Mouse (Mus musculus): Measurements from ENCODE around the gene Cracr2a. TPM values are rescaled to one million over a fixed set of nuclear protein-coding genes. Genes with fewer than 3 reads are reported as not detected.
A peak's percentile ranks its signal among the peaks of the same experiment; 100 is the strongest.

Cracr2a gene
- polyA plus RNA-seq, 1 experiment from 2014 or later, result 1.5 TPM

- H3K4me2 ChIP-seq (replicated peaks; ENCODE audit: low read depth, low read length), result peak overlapping the region; percentile 6; the same call in 1 of the 2 replicates
- peak; percentile 89 for ATAC-seq (ENCODE audit: low FRiP score, low TSS enrichment)
These were observed 156.3 kb downstream of the Cracr2a start for GRCm38 (mm10) chr6:127717239-127718137.

GRCm38 (mm10) chr6:127719875-127720274, 158.7 kb downstream of the Cracr2a start:
- no peak overlapping the region for H3K4me3 ChIP-seq (ENCODE audit: low read length)
- H3K27ac ChIP-seq (ENCODE audit: low read depth, low read length), result no peak overlapping the region
- 81% methylated on average over 14 of the region's 14 CpGs for WGBS
- no peak overlapping the region for H3K9ac ChIP-seq (ENCODE audit: low read depth, low read length)
- no peaks in the 10 kb centered on the region for H3K27me3 ChIP-seq (ENCODE audit: control insufficient read depth, insufficient read depth, low read length)
- 0 out of 2 replicates have a peak, but pooled peaks cover 5% of the 10 kb centered on the region for H3K4me1 ChIP-seq (ENCODE audit: control insufficient read depth, insufficient read depth, low read length)
- H3K9me3 ChIP-seq (ENCODE audit: control insufficient read depth, low read length), result no peaks in the 10 kb centered on the region
- no peak overlapping the region for H3K4me2 ChIP-seq (replicated peaks; ENCODE audit: low read depth, low read length)
- no peak for ATAC-seq (ENCODE audit: low FRiP score, low TSS enrichment)
- no peaks in the 10 kb centered on the region for H3K36me3 ChIP-seq (ENCODE audit: control insufficient read depth, insufficient read depth, low read length)

More at GRCm38 (mm10) chr6:127717239-127718137, 156.3 kb downstream of the Cracr2a start:
- Histone ChIP-seq H3K9ac (ENCODE audit: low read depth, low read length) (no peak overlapping the region), H3K36me3 (ENCODE audit: control insufficient read depth, insufficient read depth, low read length) (no peaks in the 10 kb centered on the region), H3K4me3 (ENCODE audit: low read length) (no peak overlapping the region), H3K27ac (ENCODE audit: low read depth, low read length) (no peak overlapping the region), H3K9me3 (ENCODE audit: control insufficient read depth, low read length) (no peaks in the 10 kb centered on the region), H3K4me1 (ENCODE audit: control insufficient read depth, insufficient read depth, low read length) (0 out of 2 replicates have a peak, but pooled peaks cover 7% of the 10 kb centered on the region), H3K27me3 (ENCODE audit: control insufficient read depth, insufficient read depth, low read length) (no peaks in the 10 kb centered on the region)
- 22% methylated on average over 21 of the region's 21 CpGs for WGBS

- WGBS, result 55% methylated on average over 8 of the region's 8 CpGs
- H3K36me3 ChIP-seq (ENCODE audit: control insufficient read depth, insufficient read depth, low read length), result no peaks in the 10 kb centered on the region
- H3K4me2 ChIP-seq (replicated peaks; ENCODE audit: low read depth, low read length), result no peak overlapping the region
- no peak overlapping the region for H3K4me3 ChIP-seq (ENCODE audit: low read length)
- no peaks in the 10 kb centered on the region for H3K4me1 ChIP-seq (ENCODE audit: control insufficient read depth, insufficient read depth, low read length)
- no peaks in the 10 kb centered on the region for H3K27me3 ChIP-seq (ENCODE audit: control insufficient read depth, insufficient read depth, low read length)
- H3K27ac ChIP-seq (ENCODE audit: low read depth, low read length), result no peak overlapping the region
- H3K9ac ChIP-seq (ENCODE audit: low read depth, low read length), result no peak overlapping the region
- H3K9me3 ChIP-seq (ENCODE audit: control insufficient read depth, low read length), result no peaks in the 10 kb centered on the region
- no peak for ATAC-seq (ENCODE audit: low FRiP score, low TSS enrichment)
These were observed 162.0 kb downstream of the Cracr2a start for GRCm38 (mm10) chr6:127723126-127723525.

Other genes with a start within 250 kb of the Cracr2a start
- gene Parp11, start 114.5 kb upstream of the Cracr2a start, polyA plus RNA-seq (2014; fragmentation: Nextera tagmentation; extraction: Ambion mirVana), result 14.2 and 30.7 TPM in 2 replicates
- gene Prmt8, start 208.1 kb downstream of the Cracr2a start, polyA plus RNA-seq (2014; fragmentation: Nextera tagmentation; extraction: Ambion mirVana), result 0.16 TPM in 1 of 2 replicates, not detected in the other

All from kidney, embryonic 14.5 days (tissue).